Mouse (Mus musculus) bone marrow macrophage, adult 2 months (primary cell): ENCODE measurements around the gene Tspan32.

Source experiments
- CTCF ChIP-seq: IDR thresholded peaks from 2 replicates; pipeline ENCODE4 v1.5.1; 2012; ENCODE audit warnings: low read depth, mild to moderate bottlenecking, low read length, moderate library complexity
- POLR2A ChIP-seq: IDR thresholded peaks from 2 replicates; pipeline ENCODE4 v1.6.1; 2012; ENCODE audit warnings: mild to moderate bottlenecking, low read depth, low read length, borderline replicate concordance

- TF ChIP-seq CTCF (no peak), POLR2A (no peak)
Measured at GRCm38 (mm10) chr7:143040561-143040960, 35.7 kb downstream of the Tspan32 start.
